Mouse (Mus musculus): ENCODE measurements around the gene Nos3.

Gene Nos3

GRCm38 (mm10) chr5:24364508-24364907 lies at the start of gene Nos3:
TSS of gene Nos3 (plus strand) at chr5:24364810.
- DNase-seq = no peak

GRCm38 (mm10) chr5:24319776-24320466 lies 44.7 kb upstream of the Nos3 start:
- DNase-seq = no peak

GRCm38 (mm10) chr5:24320467-24320813 lies 44.2 kb upstream of the Nos3 start:
- peak; percentile 28 for DNase-seq

- DNase-seq = no peak
Observed at GRCm38 (mm10) chr5:24320894-24321293, 43.7 kb upstream of the Nos3 start.

- DNase-seq = no peak
Observed at GRCm38 (mm10) chr5:24321711-24322682, 42.6 kb upstream of the Nos3 start.

GRCm38 (mm10) chr5:24325251-24325650 lies 39.4 kb upstream of the Nos3 start:
- DNase-seq = no peak

- DNase-seq = no peak
Observed at GRCm38 (mm10) chr5:24326166-24326841, 38.3 kb upstream of the Nos3 start.

- peak; percentile 63 for DNase-seq
Observed at GRCm38 (mm10) chr5:24326842-24327417, 37.7 kb upstream of the Nos3 start.

GRCm38 (mm10) chr5:24328813-24329211 lies 35.8 kb upstream of the Nos3 start:
- no peak for DNase-seq

- DNase-seq = no peak
Observed at GRCm38 (mm10) chr5:24329212-24329964, 35.2 kb upstream of the Nos3 start.

- no peak for DNase-seq
Observed at GRCm38 (mm10) chr5:24329965-24330298, 34.7 kb upstream of the Nos3 start.

- DNase-seq = no peak
Observed at GRCm38 (mm10) chr5:24332401-24332800, 32.2 kb upstream of the Nos3 start.

GRCm38 (mm10) chr5:24334749-24335148 lies 29.9 kb upstream of the Nos3 start:
- no peak for DNase-seq

GRCm38 (mm10) chr5:24335888-24336511 lies 28.6 kb upstream of the Nos3 start:
- DNase-seq = peak; percentile 57

- no peak for DNase-seq
Observed at GRCm38 (mm10) chr5:24337366-24337765, 27.2 kb upstream of the Nos3 start.

- no peak for DNase-seq
Observed at GRCm38 (mm10) chr5:24337821-24338220, 26.8 kb upstream of the Nos3 start.

- DNase-seq = no peak
Observed at GRCm38 (mm10) chr5:24342205-24342963, 22.2 kb upstream of the Nos3 start.

- no peak for DNase-seq
Observed at GRCm38 (mm10) chr5:24342966-24343365, 21.6 kb upstream of the Nos3 start.

GRCm38 (mm10) chr5:24343379-24343778 lies 21.2 kb upstream of the Nos3 start:
- no peak for DNase-seq

GRCm38 (mm10) chr5:24343977-24344436 lies 20.6 kb upstream of the Nos3 start:
- no peak for DNase-seq

- DNase-seq = no peak
Observed at GRCm38 (mm10) chr5:24344477-24345051, 20.0 kb upstream of the Nos3 start.
